Mouse (Mus musculus) kidney, adult 2 months (tissue): ENCODE measurements around the gene Cib2. TPM values are rescaled to one million over a fixed set of nuclear protein-coding genes. Genes with fewer than 3 reads are reported as not detected.

Experiments used
- DNase-seq: peaks from one replicate; pipeline ENCODE4 v3.0.0; 2021
- H3K27ac ChIP-seq: fragments of 200-500 bp; 2 replicates; pipeline ENCODE4 v1.5.1; 2012; ENCODE audit warnings: low read depth, low read length, control low read depth, inconsistent platforms; ENCODE audit not compliant: insufficient read depth
- H3K27me3 ChIP-seq: fragments of 200-500 bp; replicated peaks from 2 replicates; pipeline ENCODE4 v1.6.1; 2012; ENCODE audit warnings: mild to moderate bottlenecking, moderate library complexity, low read length, inconsistent platforms; ENCODE audit not compliant: control insufficient read depth, insufficient read depth
- H3K36me3 ChIP-seq: fragments of 200-500 bp; 2 replicates; pipeline ENCODE4 v1.6.1; 2012; ENCODE audit warnings: mild to moderate bottlenecking, moderate library complexity, low read length, inconsistent platforms; ENCODE audit not compliant: control insufficient read depth, insufficient read depth
- H3K4me1 ChIP-seq: fragments of 200-500 bp; 2 replicates; pipeline ENCODE4 v1.6.1; 2011; ENCODE audit warnings: low read length; ENCODE audit not compliant: control insufficient read depth, insufficient read depth
- H3K4me3 ChIP-seq: fragments of 200-500 bp; 2 replicates; pipeline ENCODE4 v1.5.1; 2011; ENCODE audit warnings: mild to moderate bottlenecking, low read depth, low read length, control low read depth; ENCODE audit not compliant: insufficient read depth
- CTCF ChIP-seq: fragments of 200-500 bp; conservative IDR thresholded peaks from 2 replicates; pipeline ENCODE4 v1.5.1; 2011; ENCODE audit warnings: low read depth, mild to moderate bottlenecking, control low read depth, low read length, moderate library complexity, mixed read lengths; ENCODE audit not compliant: insufficient read depth, insufficient read length
- POLR2A ChIP-seq: fragments of 200-500 bp; IDR thresholded peaks from one replicate; pipeline ENCODE4 v1.6.1; 2011; ENCODE audit warnings: low read depth, low read length, control low read depth
- WGBS: fragments of 180-500 bp; shearing (Covaris S2); methylation state at CpG from one replicate; pipeline ENCODE4 v1.1.7; 2018; 5-methylcytosine and 5-hydroxymethylcytosine counted together
- polyA plus RNA-seq: library from polyadenylated mRNA; depleted of rRNA; stranded (reverse); fragments of >200 nt; gene quantifications from 2 replicates; pipeline ENCODE4 v1.2.3, GENCODE M21; 2012; rRNA removed

Cib2 gene
- polyA plus RNA-seq, 1 experiment, result 10.0 TPM

DNA sequence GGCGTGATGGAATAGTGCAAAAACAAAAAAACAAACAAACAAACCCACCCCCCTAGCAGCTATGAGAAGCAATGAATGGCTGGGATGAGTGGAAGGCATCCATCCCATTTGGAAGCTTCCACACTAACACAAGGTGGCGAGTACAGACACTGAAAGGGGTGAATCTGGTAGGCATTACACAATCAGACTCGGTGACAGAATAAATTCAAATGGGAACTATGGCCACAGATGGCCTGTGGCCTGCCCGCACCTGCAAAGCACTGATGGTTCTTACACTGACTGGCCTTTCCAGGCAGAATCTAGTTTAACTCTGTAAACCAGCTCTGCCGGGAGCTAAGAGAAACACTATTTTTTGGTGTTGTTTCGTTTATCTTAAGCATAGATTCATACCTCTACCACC lies 60.7 kb downstream of the Cib2 start:
- 85% methylated on average over 6 of the region's 6 CpGs for WGBS

More for the DNA sequence above, 60.7 kb downstream of the Cib2 start:
- Histone ChIP-seq H3K27me3 (no peaks in the 10 kb centered on the region; the same call in 1 of the 2 replicates), H3K27ac (no peak overlapping the region), H3K4me3 (no peak overlapping the region), H3K4me1 (peaks cover 3% of the 10 kb centered on the region), H3K36me3 (no peaks in the 10 kb centered on the region)
- no peak for DNase-seq
- no peak for TF ChIP-seq POLR2A
- no peak for TF ChIP-seq CTCF

Other genes starting within 250 kb of the Cib2 start
- 8.9 and 10.4 TPM in 2 replicates for gene Dmxl2, start 58.6 kb downstream of the Cib2 start, polyA plus RNA-seq
- gene Sh2d7, start 21.2 kb downstream of the Cib2 start, polyA plus RNA-seq, result not detected in 2 replicates
- gene Idh3a, start 26.1 kb upstream of the Cib2 start, polyA plus RNA-seq, result 105 and 122 TPM in 2 replicates
- 1.1 and 1.6 TPM in 2 replicates for gene Acsbg1, start 101.7 kb upstream of the Cib2 start, polyA plus RNA-seq
- 7.0 and 9.6 TPM in 2 replicates for gene Dnaja4, start 138.7 kb upstream of the Cib2 start, polyA plus RNA-seq
- 43.0 and 51.9 TPM in 2 replicates for gene Wdr61, start 174.3 kb upstream of the Cib2 start, polyA plus RNA-seq
- 0.29 and 1.1 TPM in 2 replicates for gene Crabp1, start 204.5 kb upstream of the Cib2 start, polyA plus RNA-seq